Mouse (Mus musculus) testis, adult 2 months (tissue): ENCODE measurements around the gene Ptpn14.

Experiments used
- CTCF ChIP-seq: fragments of 200-500 bp; IDR thresholded peaks from 2 replicates; pipeline ENCODE4 v1.5.1; 2012; ENCODE audit warnings: low read depth, mild to moderate bottlenecking, inconsistent platforms, low read length, moderate library complexity; ENCODE audit not compliant: control insufficient read depth, insufficient read depth, insufficient replicate concordance
- POLR2A ChIP-seq: fragments of 200-500 bp; IDR thresholded peaks from 2 replicates; pipeline ENCODE4 v1.6.1; 2012; ENCODE audit warnings: low read depth, mild to moderate bottlenecking, inconsistent platforms, low read length, moderate library complexity; ENCODE audit not compliant: control insufficient read depth

DNA sequence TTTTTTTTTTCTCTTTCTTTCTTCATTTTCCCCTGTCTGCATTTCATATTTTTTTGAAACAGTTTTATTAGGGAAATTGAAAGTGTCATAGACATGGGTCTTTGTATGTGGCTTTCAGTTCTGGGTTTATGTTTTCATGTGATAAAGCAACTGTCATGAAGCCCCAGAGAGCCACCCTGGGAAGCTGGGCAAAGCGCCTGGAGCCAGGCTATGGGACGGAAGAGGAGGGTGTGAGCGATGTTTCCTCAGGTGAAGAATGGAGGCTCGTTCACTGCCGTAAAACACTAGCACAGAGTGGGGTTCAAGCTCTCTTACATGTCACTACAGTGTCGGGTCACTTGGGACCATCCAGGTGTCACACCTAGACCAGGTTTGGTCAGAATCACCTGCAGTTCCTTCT lies 54.6 kb downstream of the Ptpn14 start:
- TF ChIP-seq CTCF = no peak
- TF ChIP-seq POLR2A = no peak
